Mouse (Mus musculus) limb, embryonic 13.5 days (tissue): ENCODE measurements around the gene Tmem256. TPM values are rescaled to one million over a fixed set of nuclear protein-coding genes. Genes with fewer than 3 reads are reported as not detected.

Experiments used
- ATAC-seq: fragments of 200-750 bp; cut with Nextera tagmentation; 2 replicates; pipeline ENCODE4 v1.8.0; 2017; ENCODE audit warnings: low read depth, moderate number of reproducible peaks, moderate TSS enrichment; ENCODE audit not compliant: low FRiP score
- H3K27ac ChIP-seq: fragments of 300-500 bp; sonication (generic); 2 replicates; pipeline ENCODE4 v1.5.1; 2015; ENCODE audit warnings: inconsistent platforms, mild to moderate bottlenecking, moderate library complexity
- H3K27me3 ChIP-seq: fragments of 300-500 bp; sonication (generic); 2 replicates; pipeline ENCODE4 v1.6.1; 2015; ENCODE audit warnings: mild to moderate bottlenecking, inconsistent platforms
- H3K36me3 ChIP-seq: fragments of 300-500 bp; sonication (generic); 2 replicates; pipeline ENCODE4 v1.6.1; 2015; ENCODE audit warnings: inconsistent platforms, mild to moderate bottlenecking, moderate library complexity
- H3K4me1 ChIP-seq: fragments of 300-500 bp; sonication (generic); 2 replicates; pipeline ENCODE4 v1.6.1; 2015; ENCODE audit warnings: inconsistent platforms
- H3K4me2 ChIP-seq: fragments of 300-500 bp; sonication (generic); replicated peaks from 2 replicates; pipeline ENCODE4 v1.6.1; 2015; ENCODE audit warnings: inconsistent platforms, mild to moderate bottlenecking, moderate library complexity
- H3K4me3 ChIP-seq: fragments of 300-500 bp; sonication (generic); 2 replicates; pipeline ENCODE4 v1.5.1; 2015; ENCODE audit warnings: moderate library complexity, mild to moderate bottlenecking, inconsistent platforms
- H3K9ac ChIP-seq: fragments of 300-500 bp; sonication (generic); 2 replicates; pipeline ENCODE4 v1.6.1; 2015; ENCODE audit warnings: mild to moderate bottlenecking, inconsistent platforms
- H3K9me3 ChIP-seq: fragments of 300-500 bp; sonication (generic); 2 replicates; pipeline ENCODE4 v1.6.1; 2016; ENCODE audit warnings: inconsistent platforms
- WGBS: fragments of 180-500 bp; shearing (Covaris S2); methylation state at CpG from one replicate; pipeline ENCODE4 v1.1.7; 2015; 5-methylcytosine and 5-hydroxymethylcytosine counted together
- microRNA-seq: library from miRNA; unstranded; fragments of <30 nt; microRNA quantifications from one replicate; pipeline ENCODE4, GENCODE M21; 2016
- polyA plus RNA-seq: library from polyadenylated mRNA; unstranded; fragments of >200 nt; fragmentation: Nextera tagmentation; extraction: Ambion mirVana; gene quantifications from 2 replicates; pipeline ENCODE4 v1.2.1, GENCODE M21; 2015

The Tmem256 gene
- polyA plus RNA-seq, 1 experiment from 2014 or later, result 376 TPM

- Histone ChIP-seq H3K4me3 (peak overlapping the region; percentile 56), H3K27me3 (no peaks in the 10 kb centered on the region), H3K36me3 (no peaks in the 10 kb centered on the region), H3K9me3 (no peaks in the 10 kb centered on the region), H3K4me1 (peaks cover 46% of the 10 kb centered on the region), H3K4me2 (peak overlapping the region; percentile 88), H3K27ac (peak overlapping the region; percentile 88), H3K9ac (peak overlapping the region; percentile 77)
- ATAC-seq, result peak; percentile 42
- WGBS, result under 1% methylated on average over 18 of the region's 18 CpGs
Measured at GRCm38 (mm10) chr11:69880506-69880852, 42.2 kb downstream of the Tmem256 start.

DNA sequence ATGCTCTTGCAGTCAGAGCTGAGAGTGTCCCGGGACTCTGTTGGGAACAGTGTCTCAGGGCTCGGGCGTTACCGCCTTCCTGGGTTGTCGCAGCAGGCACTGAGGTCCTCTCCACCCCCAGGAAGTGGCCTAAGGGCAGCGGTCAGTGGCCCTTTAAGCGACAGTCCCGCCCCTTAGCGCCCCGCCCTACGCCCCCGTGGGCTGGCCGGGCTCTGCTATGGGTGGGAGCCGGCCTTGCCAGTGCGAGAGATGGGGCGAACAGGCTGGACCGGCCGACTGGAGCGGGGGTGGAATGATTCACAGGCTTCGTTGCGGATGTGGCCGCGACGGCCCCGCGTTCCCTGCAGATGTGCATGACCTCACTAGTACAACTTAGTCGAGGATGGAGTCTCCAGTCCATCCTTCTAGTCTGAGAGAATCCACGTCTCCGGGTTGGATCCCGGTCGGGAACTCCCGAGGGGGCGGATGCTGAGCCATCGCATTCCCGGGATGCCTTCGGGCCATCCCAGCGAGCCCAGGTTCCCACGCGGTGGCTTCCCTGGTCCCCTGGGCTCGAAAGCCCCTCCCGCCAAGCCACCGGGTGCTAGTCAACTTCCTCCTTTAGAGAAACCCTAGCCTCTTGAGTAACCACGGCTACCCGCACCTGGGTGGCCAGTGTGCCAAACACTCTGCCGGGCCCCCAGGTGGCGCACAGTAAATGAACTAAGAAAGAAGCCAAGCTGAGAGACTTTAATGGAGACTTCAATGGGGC lies 42.7 kb downstream of the Tmem256 start, which contains the start of gene Kctd11:
TSS of gene Kctd11 (minus strand) at position 554 of the 751 bp plus-strand sequence.
- Histone ChIP-seq H3K27ac (peak within 1 kb of the TSS; percentile 88), H3K4me2 (peak within 1 kb of the TSS; percentile 88), H3K9me3 (no peaks in the 10 kb centered on the region), H3K4me1 (peaks cover 41% of the 10 kb centered on the region), H3K27me3 (no peaks in the 10 kb centered on the region), H3K4me3 (peak within 1 kb of the TSS; percentile 56), H3K36me3 (no peaks in the 10 kb centered on the region), H3K9ac (peak within 1 kb of the TSS; percentile 77)
- peak; percentile 88 for ATAC-seq
- WGBS, result under 1% methylated on average over 46 of the region's 46 CpGs

GRCm38 (mm10) chr11:69881787-69882670 lies 43.7 kb downstream of the Tmem256 start:
- 60% methylated on average over 21 of the region's 21 CpGs for WGBS
- peak overlapping the region; percentile 88 for H3K27ac ChIP-seq
- H3K4me1 ChIP-seq, result peaks cover 31% of the 10 kb centered on the region

GRCm38 (mm10) chr11:69883066-69883465 lies 44.8 kb downstream of the Tmem256 start:
- Histone ChIP-seq H3K4me1 (peaks cover 27% of the 10 kb centered on the region), H3K36me3 (no peaks in the 10 kb centered on the region), H3K9me3 (no peaks in the 10 kb centered on the region), H3K4me3 (no peak overlapping the region), H3K4me2 (no peak overlapping the region), H3K9ac (no peak overlapping the region), H3K27me3 (no peaks in the 10 kb centered on the region), H3K27ac (no peak overlapping the region)
- WGBS, result 59% methylated on average over 4 of the region's 4 CpGs
- no peak for ATAC-seq

More at GRCm38 (mm10) chr11:69881787-69882670, 43.7 kb downstream of the Tmem256 start:
- no peak for ATAC-seq
- Histone ChIP-seq H3K4me2 (peak overlapping the region; percentile 88), H3K9ac (peak overlapping the region; percentile 77), H3K27me3 (no peaks in the 10 kb centered on the region), H3K9me3 (no peaks in the 10 kb centered on the region), H3K36me3 (no peaks in the 10 kb centered on the region), H3K4me3 (peak overlapping the region; percentile 56)

DNA sequence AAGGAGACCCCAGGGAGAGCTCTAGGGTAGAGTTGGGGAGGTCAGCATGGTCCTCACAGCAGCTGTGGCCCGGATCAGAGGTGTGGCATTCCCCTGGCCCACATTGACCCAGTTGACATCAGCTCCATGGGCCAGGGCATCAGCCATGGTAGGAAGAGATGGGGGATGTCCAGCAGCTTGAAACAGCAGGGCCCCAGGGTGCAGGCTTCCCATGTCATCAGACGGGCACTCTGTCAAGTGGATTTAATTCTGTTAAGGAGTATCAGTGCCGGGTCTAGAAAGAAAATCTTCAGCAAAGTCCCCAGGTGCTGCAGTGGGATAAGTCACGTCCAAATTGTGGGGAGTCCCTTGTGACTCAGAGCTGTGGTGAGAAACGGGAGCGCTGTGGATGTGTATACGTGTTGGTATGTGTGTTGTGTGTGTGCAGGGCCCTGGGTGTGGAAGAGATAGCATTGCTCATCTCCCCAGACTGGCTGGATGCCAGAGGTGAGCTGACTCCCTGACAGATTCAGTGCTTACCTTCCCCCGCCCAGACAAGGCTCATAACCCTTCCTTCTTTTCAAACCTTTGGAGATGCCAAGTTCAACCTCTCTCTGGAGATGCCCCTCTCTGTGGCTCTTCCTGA lies 45.3 kb downstream of the Tmem256 start:
- no peak overlapping the region for H3K27ac ChIP-seq
- H3K36me3 ChIP-seq, result no peaks in the 10 kb centered on the region
- ATAC-seq, result no peak
- no peaks in the 10 kb centered on the region for H3K9me3 ChIP-seq
- H3K4me3 ChIP-seq, result no peak overlapping the region
- peaks cover 22% of the 10 kb centered on the region for H3K4me1 ChIP-seq
- H3K9ac ChIP-seq, result no peak overlapping the region; the same call in 1 of the 2 replicates
- WGBS, result 81% methylated on average over 8 of the region's 8 CpGs
- H3K27me3 ChIP-seq, result no peaks in the 10 kb centered on the region
- no peak overlapping the region for H3K4me2 ChIP-seq

DNA sequence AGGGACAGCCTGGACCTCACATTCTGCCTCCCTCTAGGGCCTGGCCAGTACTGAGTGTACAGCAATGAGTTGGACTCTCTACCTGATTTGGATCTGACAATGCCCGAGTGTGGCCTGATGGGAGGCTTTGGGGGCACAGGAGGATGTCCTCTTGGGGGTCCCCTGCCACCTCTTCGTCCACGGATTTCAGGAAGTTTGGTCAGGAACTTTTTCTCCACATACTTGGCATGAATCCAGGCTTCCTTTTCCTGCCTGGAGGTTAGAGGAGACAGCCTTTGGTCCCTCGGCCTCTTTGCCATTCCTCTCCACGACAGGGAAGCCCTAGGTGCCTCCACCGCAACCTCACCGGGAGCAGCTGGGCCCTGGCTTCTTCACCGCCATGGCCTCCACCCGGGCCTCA lies 45.9 kb downstream of the Tmem256 start:
- no peak overlapping the region for H3K4me2 ChIP-seq
- 76% methylated on average over 9 of the region's 9 CpGs for whole genome bisulfite sequencing
- H3K4me3 ChIP-seq, result no peak overlapping the region
- ATAC-seq, result no peak
- H3K4me1 ChIP-seq, result peaks cover 18% of the 10 kb centered on the region
- H3K27ac ChIP-seq, result no peak overlapping the region
- H3K36me3 ChIP-seq, result no peaks in the 10 kb centered on the region
- no peaks in the 10 kb centered on the region for H3K9me3 ChIP-seq
- no peaks in the 10 kb centered on the region for H3K27me3 ChIP-seq
- no peak overlapping the region; the same call in 1 of the 2 replicates for H3K9ac ChIP-seq

- Histone ChIP-seq H3K27ac (no peak overlapping the region), H3K9ac (no peak overlapping the region), H3K4me3 (no peak overlapping the region), H3K4me1 (peaks cover 14% of the 10 kb centered on the region), H3K36me3 (no peaks in the 10 kb centered on the region), H3K27me3 (no peaks in the 10 kb centered on the region), H3K4me2 (0 out of 2 replicates have a peak overlapping the region, but pooled peaks have one; percentile 9), H3K9me3 (no peaks in the 10 kb centered on the region)
- WGBS, result 81% methylated on average over 8 of the region's 8 CpGs
- ATAC-seq, result no peak
Measured at GRCm38 (mm10) chr11:69884663-69885062, 46.3 kb downstream of the Tmem256 start.

DNA sequence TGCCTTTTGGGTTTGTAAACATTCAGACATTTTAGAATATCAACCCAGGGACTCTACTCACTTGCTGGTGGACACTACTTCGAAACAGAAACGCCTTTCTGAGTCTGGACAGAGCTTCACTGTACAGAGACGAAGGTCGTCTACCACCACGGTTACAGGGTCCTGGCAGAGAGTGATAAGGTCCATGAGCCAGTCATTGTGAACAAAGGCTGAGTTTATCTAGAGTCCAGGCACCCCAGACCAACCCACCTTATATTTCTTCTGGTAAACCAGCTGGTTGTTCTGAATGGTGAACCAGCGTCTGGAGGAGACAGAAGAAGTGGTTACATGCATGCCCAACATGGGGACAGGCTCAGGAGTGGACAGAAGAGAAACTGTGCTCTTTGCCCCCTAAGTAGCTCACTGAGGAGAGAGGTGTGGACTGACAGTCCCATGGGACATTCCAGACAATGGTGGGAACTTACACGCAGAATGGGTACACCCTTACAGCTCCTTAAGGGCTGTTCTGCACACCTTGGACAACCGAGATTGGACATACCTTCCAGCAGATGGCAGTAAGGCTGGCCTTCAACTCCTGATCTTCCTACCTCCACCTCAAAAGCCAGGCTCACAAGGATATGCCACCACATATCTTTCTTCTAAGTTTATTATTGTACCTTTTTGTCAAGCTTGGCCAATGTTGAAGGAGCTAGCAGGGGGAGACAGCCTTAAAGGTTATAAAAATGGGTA lies 48.8 kb downstream of the Tmem256 start:
- 0 out of 2 replicates have a peak, but pooled peaks cover 1% of the 10 kb centered on the region for H3K4me1 ChIP-seq
- no peak overlapping the region for H3K27ac ChIP-seq
- no peaks in the 10 kb centered on the region for H3K27me3 ChIP-seq
- no peak for ATAC-seq
- no peaks in the 10 kb centered on the region for H3K36me3 ChIP-seq
- 69% methylated on average over 8 of the region's 8 CpGs for WGBS
- H3K4me3 ChIP-seq, result no peak overlapping the region
- H3K9ac ChIP-seq, result no peak overlapping the region
- no peak overlapping the region for H3K4me2 ChIP-seq
- H3K9me3 ChIP-seq, result no peaks in the 10 kb centered on the region

Small RNA genes lying within 50 kb of the gene (microRNA-seq; reads per million reads assigned to microRNA genes)
- not detected for gene Mir6924

Other genes starting within 250 kb of the Tmem256 start
- 5.7 and 6.0 TPM in 2 replicates for gene Atp1b2, start 232.6 kb upstream of the Tmem256 start, polyA plus RNA-seq
- 0.22 TPM in 1 of 2 replicates, not detected in the other for gene Shbg, start 220.6 kb upstream of the Tmem256 start, polyA plus RNA-seq
- gene Sat2, start 216.5 kb upstream of the Tmem256 start, polyA plus RNA-seq, result 24.1 and 28.0 TPM in 2 replicates
- 37.3 and 38.0 TPM in 2 replicates for gene Fxr2, start 205.5 kb upstream of the Tmem256 start, polyA plus RNA-seq
- gene Sox15, start 183.2 kb upstream of the Tmem256 start, polyA plus RNA-seq, result 0.57 and 0.69 TPM in 2 replicates
- 59.3 and 66.8 TPM in 2 replicates for gene Mpdu1, start 175.9 kb upstream of the Tmem256 start, polyA plus RNA-seq
- gene Cd68, start 172.4 kb upstream of the Tmem256 start, polyA plus RNA-seq, result 12.0 and 14.8 TPM in 2 replicates
- gene Eif4a1, start 166.1 kb upstream of the Tmem256 start, polyA plus RNA-seq, result 560 and 570 TPM in 2 replicates
- 123 and 125 TPM in 2 replicates for gene Senp3, start 156.4 kb upstream of the Tmem256 start, polyA plus RNA-seq
- 0.33 TPM in 1 of 2 replicates, not detected in the other for gene Tnfsf13, start 152.7 kb upstream of the Tmem256 start, polyA plus RNA-seq
- 5.9 and 8.0 TPM in 2 replicates for gene Tnfsf12, start 142.7 kb upstream of the Tmem256 start, polyA plus RNA-seq
- gene Tnfsfm13, start 142.4 kb upstream of the Tmem256 start, polyA plus RNA-seq, result 3.7 and 4.4 TPM in 2 replicates
- gene Polr2a, start 79.9 kb upstream of the Tmem256 start, polyA plus RNA-seq, result 27.2 and 28.5 TPM in 2 replicates
- not detected in 2 replicates for gene Slc35g3, start 76.5 kb upstream of the Tmem256 start, polyA plus RNA-seq
- 3.2 and 3.4 TPM in 2 replicates for gene Zbtb4, start 72.6 kb upstream of the Tmem256 start, polyA plus RNA-seq
- gene Chrnb1, start 42.6 kb upstream of the Tmem256 start, polyA plus RNA-seq, result 23.6 and 27.7 TPM in 2 replicates
- 2.8 and 2.9 TPM in 2 replicates for gene Fgf11, start 36.7 kb upstream of the Tmem256 start, polyA plus RNA-seq
- gene Tmem102, start 32.9 kb upstream of the Tmem256 start, polyA plus RNA-seq, result 2.5 and 2.6 TPM in 2 replicates
- not detected in 2 replicates for gene Gm39566, start 23.2 kb upstream of the Tmem256 start, polyA plus RNA-seq
- not detected in 2 replicates for gene Spem2, start 20.0 kb upstream of the Tmem256 start, polyA plus RNA-seq
- 0.18 and 0.24 TPM in 2 replicates for gene Spem1, start 16.3 kb upstream of the Tmem256 start, polyA plus RNA-seq
- 11.5 and 11.8 TPM in 2 replicates for gene Nlgn2, start 730 bp upstream of the Tmem256 start, polyA plus RNA-seq
- 135 and 140 TPM in 2 replicates for gene Plscr3, start 7.9 kb downstream of the Tmem256 start, polyA plus RNA-seq
- gene Tnk1, start 20.2 kb downstream of the Tmem256 start, polyA plus RNA-seq, result 1.9 and 2.0 TPM in 2 replicates
- 0.51 TPM in 1 of 2 replicates, not detected in the other for gene Tmem95, start 39.5 kb downstream of the Tmem256 start, polyA plus RNA-seq
- gene Kctd11, start 42.9 kb downstream of the Tmem256 start, polyA plus RNA-seq, result 4.3 and 4.4 TPM in 2 replicates
- 1.1 and 1.5 TPM in 2 replicates for gene Acap1, start 57.0 kb downstream of the Tmem256 start, polyA plus RNA-seq
- 16.1 and 19.4 TPM in 2 replicates for gene 2810408A11Rik, start 62.5 kb downstream of the Tmem256 start, polyA plus RNA-seq
- 10.2 and 12.9 TPM in 2 replicates for gene Neurl4, start 62.6 kb downstream of the Tmem256 start, polyA plus RNA-seq
- 90.0 and 90.1 TPM in 2 replicates for gene Gps2, start 75.4 kb downstream of the Tmem256 start, polyA plus RNA-seq
- 1,543 and 1,562 TPM in 2 replicates for gene Eif5a, start 83.4 kb downstream of the Tmem256 start, polyA plus RNA-seq
- gene Ybx2, start 97.3 kb downstream of the Tmem256 start, polyA plus RNA-seq, result 9.3 and 9.7 TPM in 2 replicates
- 29.2 and 29.6 TPM in 2 replicates for gene Slc2a4, start 109.7 kb downstream of the Tmem256 start, polyA plus RNA-seq
- 13.4 and 14.4 TPM in 2 replicates for gene Cldn7, start 126.3 kb downstream of the Tmem256 start, polyA plus RNA-seq
- gene Ctdnep1, start 142.6 kb downstream of the Tmem256 start, polyA plus RNA-seq, result 30.8 and 31.2 TPM in 2 replicates
- 126 and 134 TPM in 2 replicates for gene Elp5, start 144.0 kb downstream of the Tmem256 start, polyA plus RNA-seq
- 499 and 506 TPM in 2 replicates for gene Gabarap, start 152.6 kb downstream of the Tmem256 start, polyA plus RNA-seq
- gene Phf23, start 157.3 kb downstream of the Tmem256 start, polyA plus RNA-seq, result 95.9 and 101 TPM in 2 replicates
- gene Dvl2, start 162.1 kb downstream of the Tmem256 start, polyA plus RNA-seq, result 54.3 and 59.8 TPM in 2 replicates
- 76.0 and 81.1 TPM in 2 replicates for gene Acadvl, start 176.9 kb downstream of the Tmem256 start, polyA plus RNA-seq
- gene Dlg4, start 178.4 kb downstream of the Tmem256 start, polyA plus RNA-seq, result 14.2 and 14.8 TPM in 2 replicates
- 1.4 and 2.4 TPM in 2 replicates for gene Asgr1, start 215.6 kb downstream of the Tmem256 start, polyA plus RNA-seq